9 mouse cellular contexts compared by ENCODE assay signal in the genomic region with DNA sequence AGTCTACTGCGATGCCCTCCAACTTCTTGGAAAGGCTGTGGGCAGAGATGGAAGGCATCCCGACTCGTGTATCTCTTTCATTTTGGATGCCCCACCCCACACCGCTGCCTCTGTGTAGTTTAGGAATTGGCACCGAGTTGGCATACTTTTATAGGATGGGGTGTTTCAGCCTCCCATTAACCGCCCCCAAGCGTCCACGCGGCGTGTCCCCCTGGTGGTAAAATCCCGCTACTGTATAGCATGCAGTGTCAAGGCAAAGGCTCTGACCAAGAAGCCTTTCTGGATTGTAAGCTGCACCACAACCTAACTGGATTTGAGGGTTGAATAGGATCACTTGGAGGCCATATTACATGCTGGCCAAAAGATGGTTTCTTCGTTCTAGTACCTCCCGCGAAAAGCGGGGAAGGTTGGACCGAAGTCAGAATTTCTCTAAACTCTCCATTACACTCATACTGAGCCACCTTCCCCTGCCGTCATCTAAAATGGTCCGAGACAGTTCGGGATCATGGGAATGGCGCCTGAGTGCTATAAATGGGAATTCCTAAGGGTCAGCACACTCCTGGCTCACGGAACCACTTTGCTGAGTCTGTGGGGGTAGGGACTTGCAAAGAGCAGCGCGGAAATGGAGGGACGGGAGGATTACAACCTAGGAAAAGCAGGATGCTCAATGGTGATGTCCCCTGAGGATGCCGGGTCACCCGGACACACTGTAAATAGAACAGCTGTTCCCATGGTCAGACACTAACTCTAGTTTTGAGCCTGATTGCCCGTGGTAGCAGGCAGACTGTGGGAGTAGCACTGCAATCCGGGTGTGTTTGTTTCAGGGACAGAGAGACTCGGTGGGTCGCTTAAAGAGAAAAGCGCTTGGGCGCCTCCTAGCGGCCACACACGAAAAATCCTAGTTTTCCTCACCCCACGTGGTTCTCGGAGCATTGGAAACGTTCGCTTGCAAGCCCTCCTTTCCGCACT. TPM values are rescaled to one million over a fixed set of nuclear protein-coding genes. Genes with fewer than 3 reads are reported as not detected.
DNase-seq lines count a peak whose midpoint lies in the region; ATAC-seq and TF ChIP-seq lines count a peak whose summit lies in the region.
"Had no signal": no experiment of that assay in that cellular context is flagged by ENCODE, and none has a peak within 500 bp of the region (broad histone marks: within the 10 kb centered on the region; RNA-seq: fewer than 3 reads in every experiment).

No protein-coding gene starts in this region.

- H3K36me3 ChIP-seq in C2C12 (ENCODE audit: control insufficient read depth, insufficient read depth): no peaks in the 10 kb centered on the region
- H3K36me3 ChIP-seq in liver, embryonic 15.5 days (replicated peaks): no peaks in the 10 kb centered on the region

- H3K4me3 ChIP-seq in C2C12 (ENCODE audit: insufficient read depth, poor library complexity, severe bottlenecking): peak overlapping the region; percentile 12
- H3K4me3 ChIP-seq in liver, embryonic 15.5 days (replicated peaks): peak overlapping the region; percentile 10; the same call in 1 of the 2 replicates

- H3K9me3 ChIP-seq in liver, embryonic 15.5 days (replicated peaks): no peaks in the 10 kb centered on the region

- H3ac ChIP-seq in C2C12 (ENCODE audit: control insufficient read depth, insufficient read length, low read depth): no peak overlapping the region

- ATAC-seq in liver, embryonic 15.5 days (ENCODE audit: insufficient read depth): 0 out of 2 replicates have a peak, but pooled peaks have one; percentile 43

- peak; percentile 30 for TF ChIP-seq CTCF in C2C12 (IDR thresholded peaks at IDR 0.05; ENCODE audit: control insufficient read depth, insufficient read depth, insufficient read length)

- no peaks in the 10 kb centered on the region for H3K79me3 ChIP-seq in C2C12 (ENCODE audit: low read depth)

- no peak overlapping the region for H3K27ac ChIP-seq in liver, embryonic 15.5 days (replicated peaks)

- peaks cover 10% of the 10 kb centered on the region for H3K4me1 ChIP-seq in liver, embryonic 15.5 days (replicated peaks)

- H3K79me2 ChIP-seq in C2C12 (ENCODE audit: control insufficient read depth, insufficient read depth): no peaks in the 10 kb centered on the region

- WGBS in liver, embryonic 15.5 days (ENCODE audit: insufficient replicate concordance): 2% methylated on average over 39 of the region's 39 CpGs

- H3K27me3 ChIP-seq in C2C12 (ENCODE audit: control insufficient read depth, insufficient read depth, insufficient read length): peaks cover 12% of the 10 kb centered on the region
- H3K27me3 ChIP-seq in liver, embryonic 15.5 days: peaks cover 76% of the 10 kb centered on the region

- no peak overlapping the region for H3K9ac ChIP-seq in liver, embryonic 15.5 days

- H3K4me2 ChIP-seq in liver, embryonic 15.5 days: peak overlapping the region; percentile 46

- DNase-seq in adrenal gland, adult 18-20 months (ENCODE audit: low spot score in 2 of 2): peak; percentile 44 to 49
- DNase-seq in embryo, embryonic 9.5 days (ENCODE audit: extremely low spot score): peak; percentile 86
- peak; percentile 22 to 47 for DNase-seq in heart, adult 9 months (ENCODE audit: low spot score in 2 of 2)
- DNase-seq in kidney, adult 9 months: peak; percentile 53
- peak; percentile 89 for DNase-seq in neural tube, embryonic 10.5 days (ENCODE audit: extremely low spot score, low spot score)
- DNase-seq in testis, postnatal 14 days (ENCODE audit: low spot score): peak; percentile 73

TF ChIP-seq in C2C12, 6 proteins besides CTCF, POLR2A, EP300 and RAD21:
- TF ChIP-seq FOSL1 (IDR thresholded peaks at IDR 0.05; ENCODE audit: insufficient read depth, low read length, poor library complexity, severe bottlenecking) (no peak), MAX (IDR thresholded peaks at IDR 0.05) (peak; percentile 31), USF1 (IDR thresholded peaks at IDR 0.05; ENCODE audit: low read depth) (peak; percentile 6)

RNA-seq across cellular contexts. Expression of a gene that starts 15.7 kb away (rescaled TPM):
- not detected for polyA plus RNA-seq in C2C12 (2012; fragmentation: generic; extraction: Trizol)
- total RNA-seq in adrenal gland, adult 18-20 months (2021): not detected
- polyA plus RNA-seq in liver, embryonic 15.5 days (2015; fragmentation: Nextera tagmentation; extraction: Ambion mirVana): not detected in 2 replicates
- total RNA-seq: gastrocnemius, adult 8-10 months had no signal

Comparison
In these comparisons a context has a peak if more than half of its experiments do, and no peak if none do; other contexts are left out.
1. DNase-seq: peak in every context shown above with its lines; median percentile 89 in neural tube, embryonic 10.5 days; 86 in embryo, embryonic 9.5 days; 73 in testis, postnatal 14 days; 53 in kidney, adult 9 months; 46 in adrenal gland, adult 18-20 months; 34 in heart, adult 9 months.